Mouse (Mus musculus) erythroblast, embryonic 14.5 days (primary cell): ENCODE results near the gene Sft2d2. TPM values are rescaled to one million over a fixed set of nuclear protein-coding genes. Genes with fewer than 3 reads are reported as not detected.
A peak's percentile ranks its signal among the peaks of the same experiment; 100 is the strongest.

Source experiments
- H3K27me3 ChIP-seq: 2 replicates; pipeline ENCODE4 v1.6.1; 2012; ENCODE audit warnings: inconsistent platforms; ENCODE audit not compliant: control insufficient read depth
- H3K36me3 ChIP-seq: 2 replicates; pipeline ENCODE4 v1.6.1; 2012; ENCODE audit warnings: mild to moderate bottlenecking, inconsistent platforms; ENCODE audit not compliant: control insufficient read depth
- H3K4me1 ChIP-seq: 2 replicates; pipeline ENCODE4 v1.6.1; 2012; ENCODE audit warnings: inconsistent platforms; ENCODE audit not compliant: control insufficient read depth
- H3K4me3 ChIP-seq: replicated peaks from 2 replicates; pipeline ENCODE3; 2012; ENCODE audit warnings: moderate library complexity, mild to moderate bottlenecking, inconsistent platforms
- H3K9me3 ChIP-seq: 2 replicates; pipeline ENCODE4 v1.6.1; 2012; ENCODE audit warnings: low read length, inconsistent platforms, mixed read lengths; ENCODE audit not compliant: control insufficient read depth
- GATA1 ChIP-seq: IDR thresholded peaks from 2 replicates; pipeline ENCODE4 v1.6.1; 2012; ENCODE audit warnings: low read length, inconsistent platforms, mixed read lengths
- TAL1 ChIP-seq: IDR thresholded peaks from 3 replicates; pipeline ENCODE4 v1.6.1; 2012; ENCODE audit warnings: low read length, inconsistent platforms, mixed read lengths
- polyA plus RNA-seq: library from polyadenylated mRNA; stranded (reverse); fragments of >175 nt; gene quantifications from 2 replicates; pipeline ENCODE4 v1.2.3, GENCODE M21; 2012

Gene Sft2d2
- polyA plus RNA-seq, 1 experiment: 0.13 TPM

DNA sequence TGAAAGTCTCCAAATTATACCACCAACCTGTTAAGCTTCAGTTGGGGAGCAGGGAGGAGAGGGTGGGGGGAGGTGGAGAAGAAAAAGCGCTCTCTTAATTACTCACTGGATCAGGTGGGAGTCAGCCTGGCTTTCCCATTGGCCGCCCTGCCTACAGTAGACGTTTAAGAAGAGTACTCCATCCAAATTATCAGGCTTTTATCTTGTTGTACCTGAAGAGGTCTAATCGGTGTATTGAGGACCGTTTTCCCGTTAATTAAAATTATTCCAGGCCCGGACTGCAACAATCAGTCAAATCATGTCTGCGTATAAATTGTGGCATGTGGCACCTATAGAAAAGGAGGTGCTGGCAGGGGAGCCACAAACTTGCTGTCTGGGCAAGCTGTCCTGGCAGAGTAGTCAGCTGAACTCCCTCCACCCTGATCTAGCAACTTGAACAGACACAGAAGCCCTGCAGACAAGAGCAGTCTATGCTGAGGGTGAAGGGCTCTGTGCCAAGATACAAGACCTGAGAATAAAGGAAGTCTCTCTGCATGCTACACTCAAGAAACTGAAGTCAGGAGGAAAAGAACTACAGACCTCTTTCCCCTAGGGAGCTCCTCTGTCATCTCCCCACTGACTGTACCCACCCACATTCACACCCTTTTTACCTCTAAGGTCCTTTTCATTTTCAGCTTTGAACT, 33.4 kb downstream of the Sft2d2 start, which contains the start of gene Tbx19:
Tbx19 (minus strand) TSS at position 51 of the 683 bp plus-strand sequence.
- peaks cover 6% of the 10 kb centered on the region; the same call in 1 of the 2 replicates for H3K9me3 ChIP-seq
- H3K36me3 ChIP-seq: no peaks in the 10 kb centered on the region
- H3K4me1 ChIP-seq: no peaks in the 10 kb centered on the region
- no peak for TF ChIP-seq GATA1
- no peak for TF ChIP-seq TAL1
- no peak within 1 kb of the TSS for H3K4me3 ChIP-seq
- no peaks in the 10 kb centered on the region for H3K27me3 ChIP-seq

GRCm38 (mm10) chr1:165158841-165159240, 35.4 kb downstream of the Sft2d2 start:
- TF ChIP-seq GATA1 (no peak), TAL1 (no peak)
- Histone ChIP-seq H3K9me3 (no peaks in the 10 kb centered on the region), H3K27me3 (no peaks in the 10 kb centered on the region), H3K4me3 (no peak overlapping the region), H3K36me3 (no peaks in the 10 kb centered on the region), H3K4me1 (no peaks in the 10 kb centered on the region)

DNA sequence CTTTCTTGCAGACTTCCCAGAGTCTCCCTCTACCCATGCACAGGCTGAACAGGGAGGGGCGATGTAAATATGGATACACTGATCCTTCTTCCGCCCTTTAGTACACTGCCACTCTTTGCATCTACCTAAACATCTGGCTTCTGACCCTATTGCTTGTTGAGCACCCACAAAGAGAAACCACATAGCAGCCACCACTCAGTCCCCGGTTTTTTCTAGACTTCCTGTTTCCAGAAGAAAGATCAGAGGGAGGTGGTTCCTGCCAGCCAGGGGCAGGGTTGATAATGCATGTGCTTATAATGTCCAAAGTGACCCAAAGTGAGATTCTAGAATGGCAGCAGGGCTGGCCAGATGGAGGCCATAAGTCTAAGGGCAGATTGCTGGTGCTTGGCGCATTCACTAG, 40.1 kb downstream of the Sft2d2 start:
- Histone ChIP-seq H3K27me3 (no peaks in the 10 kb centered on the region), H3K4me3 (no peak overlapping the region), H3K36me3 (no peaks in the 10 kb centered on the region), H3K9me3 (no peaks in the 10 kb centered on the region), H3K4me1 (no peaks in the 10 kb centered on the region)
- TF ChIP-seq TAL1 (no peak), GATA1 (no peak)

GRCm38 (mm10) chr1:165151216-165151615, 43.0 kb downstream of the Sft2d2 start:
- no peaks in the 10 kb centered on the region for H3K9me3 ChIP-seq
- no peaks in the 10 kb centered on the region for H3K36me3 ChIP-seq
- H3K4me3 ChIP-seq: no peak overlapping the region
- no peaks in the 10 kb centered on the region for H3K27me3 ChIP-seq
- H3K4me1 ChIP-seq: no peaks in the 10 kb centered on the region
- TF ChIP-seq GATA1 (no peak), TAL1 (no peak)

- TF ChIP-seq GATA1 (no peak), TAL1 (no peak)
- H3K9me3 ChIP-seq: no peaks in the 10 kb centered on the region
Observed at GRCm38 (mm10) chr1:165142343-165142916, 51.8 kb downstream of the Sft2d2 start.

DNA sequence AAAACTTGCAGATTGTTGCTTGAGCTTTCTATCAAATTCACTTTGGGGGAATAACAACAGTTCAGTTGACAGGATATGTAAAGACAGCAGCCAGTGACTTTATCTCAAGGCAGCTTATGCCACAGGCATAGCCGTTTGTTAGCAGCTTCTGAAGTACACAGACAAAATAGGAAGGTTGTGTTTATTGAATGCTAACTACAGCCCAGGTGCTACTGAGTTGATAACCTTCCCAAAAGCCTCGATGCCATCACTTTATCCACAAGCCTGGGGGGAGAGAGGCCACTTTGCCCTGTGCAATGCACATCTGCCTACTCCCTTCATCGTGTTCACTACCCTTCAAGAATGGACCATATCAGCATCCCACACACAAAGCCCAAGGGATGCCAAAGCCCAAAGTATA, 54.0 kb downstream of the Sft2d2 start:
- H3K9me3 ChIP-seq: no peaks in the 10 kb centered on the region
- no peaks in the 10 kb centered on the region for H3K36me3 ChIP-seq
- TF ChIP-seq GATA1 (no peak), TAL1 (no peak)
- no peaks in the 10 kb centered on the region for H3K27me3 ChIP-seq
- H3K4me3 ChIP-seq: no peak overlapping the region
- no peaks in the 10 kb centered on the region for H3K4me1 ChIP-seq

More at GRCm38 (mm10) chr1:165142343-165142916, 51.8 kb downstream of the Sft2d2 start:
- no peaks in the 10 kb centered on the region for H3K27me3 ChIP-seq
- H3K36me3 ChIP-seq: no peaks in the 10 kb centered on the region
- H3K4me1 ChIP-seq: no peaks in the 10 kb centered on the region
- no peak overlapping the region for H3K4me3 ChIP-seq

- no peaks in the 10 kb centered on the region for H3K9me3 ChIP-seq
- no peaks in the 10 kb centered on the region for H3K27me3 ChIP-seq
- H3K4me1 ChIP-seq: peaks cover 7% of the 10 kb centered on the region
- TF ChIP-seq GATA1 (no peak), TAL1 (no peak)
- no peak overlapping the region for H3K4me3 ChIP-seq
- H3K36me3 ChIP-seq: no peaks in the 10 kb centered on the region
Observed at GRCm38 (mm10) chr1:165133858-165134257, 60.4 kb downstream of the Sft2d2 start.

- Histone ChIP-seq H3K4me1 (peaks cover 7% of the 10 kb centered on the region), H3K9me3 (no peaks in the 10 kb centered on the region), H3K36me3 (no peaks in the 10 kb centered on the region), H3K27me3 (no peaks in the 10 kb centered on the region), H3K4me3 (no peak overlapping the region)
- TF ChIP-seq GATA1: no peak
- no peak for TF ChIP-seq TAL1
Observed at GRCm38 (mm10) chr1:165133279-165133678, 61.0 kb downstream of the Sft2d2 start.

GRCm38 (mm10) chr1:165132187-165132877, 61.9 kb downstream of the Sft2d2 start:
- Histone ChIP-seq H3K9me3 (no peaks in the 10 kb centered on the region), H3K27me3 (no peaks in the 10 kb centered on the region), H3K4me3 (peak overlapping the region; percentile 12), H3K4me1 (peaks cover 7% of the 10 kb centered on the region), H3K36me3 (no peaks in the 10 kb centered on the region)
- TF ChIP-seq TAL1 (no peak), GATA1 (no peak)
